Mouse (Mus musculus): ENCODE measurements around the gene Smim7.

DNA sequence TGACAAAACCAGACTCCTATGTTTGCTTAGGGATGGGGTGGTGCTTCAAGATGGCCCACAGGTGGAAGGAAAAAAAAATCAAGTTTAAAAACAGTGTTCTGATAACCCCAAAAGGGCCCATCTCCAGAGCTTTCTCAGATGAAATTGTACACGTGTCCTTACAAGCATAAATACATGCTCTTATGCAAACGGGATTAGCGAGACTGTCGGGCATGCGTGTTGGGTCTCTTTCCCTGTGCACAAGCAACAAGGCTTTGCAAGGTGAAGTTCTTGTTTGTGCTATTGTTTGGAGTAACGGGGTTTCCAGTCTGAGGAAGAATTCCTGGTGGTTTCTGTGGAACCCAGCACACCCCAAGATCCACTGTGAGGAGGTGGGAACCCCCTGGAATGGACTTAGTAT lies 2.6 kb upstream of the Smim7 start:
- TF ChIP-seq CTCF (IDR thresholded peaks at IDR 0.05; ENCODE audit: low read depth), result no peak
- TF ChIP-seq EP300 (optimal IDR thresholded peaks at IDR 0.05), result no peak
